Mouse (Mus musculus) cerebellum, postnatal 10 days (tissue): ENCODE measurements around the gene Usp35.

Experiments
- DNase-seq, 2 experiments: peaks; one replicate each; pipeline ENCODE4 v3.0.0; 2021; ENCODE audit warnings: mixed read lengths in 2 of 2

The Usp35 gene

DNA sequence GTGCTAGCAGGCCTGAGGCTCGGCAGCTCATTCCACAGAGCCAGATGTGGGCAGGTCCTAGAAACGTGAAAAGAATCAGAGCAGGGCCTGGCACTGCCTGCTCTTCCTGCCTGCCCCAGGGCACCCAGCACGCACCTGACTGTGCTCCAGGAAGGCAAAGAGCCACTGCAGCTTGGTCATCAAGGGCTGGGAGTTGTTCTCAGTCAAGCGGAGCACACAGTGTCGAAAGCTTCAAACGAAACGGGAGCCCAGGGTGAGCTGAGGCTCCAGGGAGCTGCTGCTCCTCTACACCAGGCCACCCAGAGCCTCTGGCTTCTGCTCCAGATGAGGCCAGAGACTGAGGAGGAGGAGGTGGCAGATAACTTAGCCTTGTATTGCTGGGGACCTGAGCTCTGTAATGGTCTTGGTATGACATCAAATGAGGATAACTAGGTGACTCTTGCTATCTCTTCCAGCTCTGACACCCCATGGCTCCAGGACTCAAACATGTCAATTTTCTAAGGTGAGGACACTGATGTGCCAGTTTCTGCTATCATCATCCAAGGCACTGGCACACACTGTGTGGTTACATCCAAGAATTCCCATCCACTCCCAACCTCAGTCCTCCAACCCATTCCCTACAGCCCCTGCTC, 18.3 kb downstream of the Usp35 start:
- DNase-seq: no peak

DNA sequence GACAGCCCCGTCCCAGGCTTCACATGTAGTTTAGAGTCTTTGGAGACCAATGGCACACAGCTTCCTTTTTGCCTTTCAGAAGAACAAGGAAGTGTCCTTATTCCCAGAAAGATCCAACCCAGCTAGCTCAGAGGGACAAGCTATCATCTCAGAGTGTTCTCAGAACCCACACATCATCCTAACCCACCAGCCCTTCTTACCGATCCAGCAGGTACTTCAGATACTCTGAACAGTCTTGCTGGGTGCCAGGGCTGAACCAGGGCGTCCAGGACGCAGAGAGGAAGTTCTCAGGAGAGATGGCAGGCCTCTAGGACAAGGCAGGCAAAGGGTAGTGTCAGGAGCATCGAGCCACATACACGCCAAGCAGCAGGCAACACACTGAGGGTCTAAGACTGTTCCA, 19.0 kb downstream of the Usp35 start:
- DNase-seq: no peak

DNA sequence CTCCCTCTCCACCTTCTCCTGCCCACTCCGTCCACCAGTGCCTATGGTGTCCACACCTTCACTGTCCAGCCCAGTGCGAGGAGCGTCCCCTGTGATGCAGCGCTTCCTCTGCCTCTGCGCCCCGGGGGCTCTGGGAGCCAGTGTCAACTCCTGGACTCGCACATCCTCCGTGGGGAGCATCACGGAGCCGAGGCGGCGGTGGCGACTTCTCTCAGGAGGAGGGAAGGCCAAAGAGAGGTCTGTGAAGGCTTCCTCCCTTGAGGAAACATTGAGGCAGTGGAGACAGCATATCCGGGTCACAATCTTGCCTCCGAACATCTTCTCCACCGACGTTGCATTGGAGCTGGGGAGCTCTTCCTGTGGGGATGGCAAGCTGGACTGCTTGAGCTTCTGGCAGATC, 19.6 kb downstream of the Usp35 start:
- no peak for DNase-seq

DNA sequence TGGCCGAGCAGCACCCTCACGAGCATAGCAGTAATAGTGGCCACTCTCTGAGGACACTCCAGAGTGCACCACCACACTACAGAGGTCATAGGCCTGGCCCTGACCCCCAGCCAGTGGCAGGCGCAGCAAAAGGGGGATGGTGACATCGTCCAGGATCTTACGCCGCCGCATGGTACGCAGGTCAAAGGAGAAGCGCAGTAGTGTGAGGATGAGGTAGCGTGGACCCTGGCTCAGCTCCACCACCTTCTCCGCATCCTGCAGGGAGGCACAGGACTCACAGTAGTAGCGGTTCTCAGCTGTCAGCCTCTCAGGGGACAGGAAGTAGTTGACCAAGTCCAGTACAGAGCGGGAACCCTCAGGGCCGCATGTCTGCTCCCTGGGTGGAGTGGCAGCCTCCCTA, 20.2 kb downstream of the Usp35 start:
- no peak for DNase-seq

DNA sequence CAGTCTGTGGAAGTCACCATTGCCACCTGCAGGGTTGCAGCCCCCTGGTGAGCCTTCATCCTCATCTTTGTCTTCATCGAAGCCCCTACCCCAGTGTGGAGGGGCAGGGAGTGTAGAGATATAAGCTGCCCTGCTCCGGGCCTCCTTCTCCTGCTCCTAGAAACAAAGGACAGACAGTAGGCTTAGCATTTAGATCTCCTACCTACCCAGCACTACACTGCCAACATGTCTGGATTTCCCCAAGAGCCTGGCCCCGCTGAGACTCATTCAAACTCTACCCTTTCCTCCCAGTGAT, 21.5 kb downstream of the Usp35 start:
- DNase-seq: no peak

DNA sequence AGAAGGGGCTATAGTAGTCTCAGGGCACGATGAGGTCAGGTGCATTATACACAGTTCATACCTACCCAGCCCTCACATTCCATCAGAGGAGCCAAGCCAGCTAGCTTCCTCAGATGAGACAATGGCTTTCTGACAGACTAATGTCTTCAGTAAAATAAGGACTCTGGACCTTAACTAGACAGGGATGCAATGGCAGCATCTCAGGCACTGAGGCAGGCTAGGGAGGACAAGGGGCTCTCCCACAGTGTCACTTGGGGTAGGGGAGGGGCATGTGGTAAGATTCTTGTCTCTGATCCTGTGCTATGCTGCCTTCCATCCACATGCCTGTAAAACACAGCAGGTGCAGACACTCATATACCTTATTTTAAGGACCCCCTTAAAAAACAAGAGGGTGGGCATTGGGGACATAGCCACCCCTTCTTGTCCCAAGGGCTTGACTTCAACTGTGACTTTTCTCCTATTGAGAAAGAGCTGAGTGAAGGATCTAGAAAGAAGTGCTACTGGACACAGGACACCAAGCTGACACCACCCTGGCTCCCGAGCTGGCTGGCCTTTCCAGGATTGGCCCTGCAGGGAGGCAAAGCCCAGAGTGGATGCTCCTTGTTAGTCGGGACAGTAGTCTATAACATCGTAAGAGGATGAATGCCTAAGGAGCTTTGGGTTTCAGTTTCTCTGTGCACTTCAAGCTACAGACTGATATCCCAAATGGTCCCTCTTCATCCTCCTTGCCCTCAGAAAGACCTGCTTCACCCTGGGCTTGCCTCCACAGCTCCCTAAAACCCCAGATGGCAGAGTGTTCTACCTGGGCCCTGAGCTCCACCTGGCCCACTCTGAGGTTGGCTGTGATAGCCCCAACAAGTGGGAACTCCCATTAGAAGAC, 22.1 kb downstream of the Usp35 start:
- DNase-seq: no peak

DNA sequence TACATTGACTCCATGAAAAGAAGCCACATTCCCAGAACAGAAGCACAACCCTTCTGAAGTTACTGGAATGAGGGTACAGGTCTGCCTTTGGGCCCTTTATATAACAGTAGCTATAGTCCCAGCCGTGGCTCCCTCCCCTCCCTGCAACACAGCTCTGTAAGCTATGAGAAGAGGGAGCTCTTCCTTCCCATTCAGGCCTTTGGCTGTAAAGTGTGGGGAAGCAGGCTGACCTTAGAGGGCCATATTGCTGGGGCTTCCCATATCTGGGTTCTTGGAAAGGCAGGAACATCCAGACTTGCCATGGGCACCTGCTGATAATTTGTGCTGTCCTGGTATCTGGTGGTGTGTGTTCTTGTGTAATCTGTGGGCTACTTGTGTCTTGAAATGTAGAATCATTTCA, 24.3 kb downstream of the Usp35 start:
- no peak for DNase-seq

DNA sequence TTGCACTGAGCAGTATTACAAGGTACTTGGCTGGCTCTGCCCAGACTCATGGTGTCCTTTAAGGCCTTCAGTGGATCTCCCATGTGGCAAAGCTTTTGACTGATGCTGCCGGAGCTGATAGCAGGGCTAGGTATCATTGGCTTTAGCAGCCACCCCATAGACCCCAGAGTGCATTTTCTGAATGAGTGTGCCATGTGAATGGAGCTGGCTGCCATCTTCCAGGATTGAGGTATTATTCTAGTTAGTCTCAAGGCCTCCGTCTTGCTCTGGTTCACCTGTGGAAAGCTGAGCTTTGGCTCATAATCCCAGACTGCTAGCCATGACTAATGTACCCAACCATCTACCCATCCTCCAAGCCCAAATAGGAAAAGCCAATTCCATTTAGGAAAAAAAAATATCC, 25.0 kb downstream of the Usp35 start:
- no peak for DNase-seq

DNA sequence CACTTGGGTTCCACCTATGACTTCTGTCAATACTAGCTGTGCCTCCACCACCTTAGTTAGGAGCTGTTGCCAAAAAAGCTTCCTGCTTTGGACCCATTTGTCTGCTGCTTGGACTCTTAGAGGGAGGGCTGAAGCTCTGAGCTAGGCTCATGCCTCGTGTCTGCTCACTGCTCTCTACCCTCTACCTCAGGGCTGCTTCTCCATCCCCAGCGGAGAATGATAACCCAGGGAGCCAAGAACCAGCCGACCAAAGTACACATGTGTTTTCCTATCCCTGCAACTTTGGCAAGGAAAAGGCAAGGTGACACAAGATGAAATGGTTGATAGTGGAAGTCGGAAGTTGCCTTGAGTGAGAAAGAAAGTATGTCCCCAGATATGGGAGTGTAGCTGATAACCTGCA, 26.6 kb downstream of the Usp35 start:
- no peak for DNase-seq

DNA sequence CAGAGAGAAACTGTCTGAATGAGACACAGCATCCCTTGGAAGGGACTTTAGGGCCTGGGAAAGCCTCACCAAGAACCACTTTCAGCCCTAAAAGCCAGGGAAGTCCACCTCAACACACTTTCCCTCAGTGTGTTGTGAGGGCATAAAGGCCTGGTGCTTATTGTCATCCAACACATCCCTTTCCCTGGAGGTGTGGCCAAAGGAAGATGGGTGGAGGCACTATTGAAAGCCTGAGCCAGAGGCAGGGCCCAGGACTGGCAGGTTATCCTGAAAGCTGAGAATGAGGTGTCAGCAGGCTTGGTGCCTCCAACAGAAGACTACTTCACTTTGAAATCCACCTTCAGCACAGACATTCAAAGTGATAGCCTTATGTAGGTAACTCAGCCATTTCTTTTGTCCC, 27.3 kb downstream of the Usp35 start:
- no peak for DNase-seq

DNA sequence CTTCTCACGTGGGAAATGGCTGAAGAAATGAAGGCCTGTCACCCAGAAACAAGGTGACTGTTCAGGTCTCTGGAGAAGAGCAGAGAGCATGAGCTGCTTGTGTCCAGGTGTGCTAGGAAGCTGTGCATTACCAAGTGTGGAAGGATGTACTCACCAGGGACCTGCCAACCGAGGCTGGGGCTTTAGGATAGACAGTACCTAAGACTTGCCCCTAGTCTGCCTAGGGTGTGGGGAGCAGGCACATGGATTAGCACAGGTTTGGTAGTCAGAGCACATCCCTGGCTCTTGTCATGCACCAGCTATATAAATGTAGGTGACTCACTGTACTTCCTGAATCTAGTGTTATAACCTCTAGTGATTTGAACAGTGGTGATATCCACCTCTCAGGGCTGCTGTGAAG, 28.2 kb downstream of the Usp35 start:
- DNase-seq: no peak

DNA sequence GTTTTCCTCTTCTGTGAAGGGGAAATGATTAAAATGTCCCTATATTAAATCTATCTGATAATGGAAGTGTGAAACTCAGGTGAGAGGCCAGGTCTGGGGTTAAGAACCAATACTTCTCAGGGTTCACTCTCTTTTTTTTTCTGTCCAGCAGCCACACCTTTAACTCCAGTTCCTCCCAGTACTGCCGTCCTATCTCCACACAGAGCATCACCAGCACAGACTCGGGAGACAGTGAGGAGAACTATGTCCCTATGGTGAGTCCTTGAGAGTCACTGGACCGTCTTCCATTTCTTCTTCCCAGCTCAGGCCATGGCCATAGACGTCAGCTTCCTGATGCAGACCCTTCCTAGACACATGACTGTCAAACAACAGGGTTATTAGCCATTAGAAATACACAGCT, 28.9 kb downstream of the Usp35 start:
- no peak for DNase-seq

DNA sequence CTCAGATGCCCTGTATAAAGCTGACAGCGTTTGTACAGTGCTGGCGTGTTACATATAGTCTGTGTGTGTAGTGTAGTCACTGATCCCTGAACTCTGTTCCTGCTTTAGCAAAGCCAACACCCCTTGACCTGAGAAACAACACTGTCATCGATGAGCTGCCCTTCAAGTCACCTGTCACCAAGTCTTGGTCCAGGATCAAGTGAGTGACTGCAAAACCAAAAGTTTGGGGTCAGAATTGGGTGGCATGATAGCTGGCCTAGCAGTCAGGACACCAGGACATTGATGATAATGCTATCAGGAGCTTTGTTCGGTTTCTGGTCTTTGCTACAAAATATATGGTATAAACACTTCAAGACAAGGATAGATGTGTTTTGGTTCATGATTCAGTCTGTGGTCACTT, 29.6 kb downstream of the Usp35 start:
- DNase-seq: no peak

DNA sequence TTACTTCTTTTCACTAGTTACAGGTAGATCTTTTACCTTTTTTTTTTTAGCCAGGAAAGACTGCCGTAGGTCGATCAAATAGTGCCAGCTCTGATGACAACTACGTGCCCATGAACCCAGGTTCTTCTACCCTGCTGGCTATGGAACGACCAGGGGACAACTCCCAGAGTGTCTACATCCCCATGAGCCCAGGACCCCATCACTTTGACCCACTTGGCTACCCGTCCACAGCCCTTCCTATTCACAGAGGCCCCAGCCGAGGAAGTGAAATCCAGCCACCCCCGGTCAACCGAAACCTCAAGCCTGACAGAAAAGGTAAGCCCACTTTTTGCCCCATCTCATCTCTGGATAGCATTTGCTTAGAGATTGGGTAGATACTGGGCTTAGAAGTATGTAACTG, 30.5 kb downstream of the Usp35 start:
- no peak for DNase-seq

DNA sequence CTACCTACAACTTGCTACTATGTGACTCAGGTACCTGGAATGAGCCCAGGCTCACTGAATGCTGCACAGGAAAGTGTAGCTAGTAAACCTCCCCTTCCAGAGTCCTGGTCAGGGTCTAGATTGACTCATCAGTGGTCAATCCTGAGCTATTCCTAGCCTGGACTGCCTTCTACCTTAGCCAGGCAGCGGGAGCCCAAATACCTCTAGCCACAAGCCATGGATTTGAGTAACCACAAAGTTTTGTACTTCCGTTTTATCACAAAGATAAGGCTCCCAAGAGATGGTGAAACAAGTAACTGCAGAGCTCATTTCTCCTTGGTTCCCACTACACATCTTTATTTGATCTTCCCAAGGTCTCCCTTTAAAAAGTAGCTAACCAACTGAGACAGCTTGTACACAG, 30.9 kb downstream of the Usp35 start:
- DNase-seq: no peak

DNA sequence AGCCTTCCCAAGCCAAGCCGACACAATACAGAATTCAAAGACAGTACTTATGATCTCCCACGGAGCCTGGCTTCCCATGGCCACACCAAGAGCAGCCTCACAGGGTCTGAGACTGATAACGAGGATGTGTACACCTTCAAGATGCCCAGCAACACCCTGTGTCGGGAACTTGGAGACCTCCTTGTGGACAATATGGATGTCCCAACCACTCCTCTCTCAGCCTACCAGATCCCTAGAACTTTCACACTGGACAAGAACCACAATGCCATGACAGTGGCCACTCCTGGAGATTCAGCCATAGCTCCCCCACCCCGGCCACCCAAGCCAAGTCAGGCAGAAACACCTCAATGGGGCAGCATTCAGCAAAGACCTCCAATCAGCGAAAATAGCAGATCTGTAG, 32.9 kb downstream of the Usp35 start:
- no peak for DNase-seq

DNA sequence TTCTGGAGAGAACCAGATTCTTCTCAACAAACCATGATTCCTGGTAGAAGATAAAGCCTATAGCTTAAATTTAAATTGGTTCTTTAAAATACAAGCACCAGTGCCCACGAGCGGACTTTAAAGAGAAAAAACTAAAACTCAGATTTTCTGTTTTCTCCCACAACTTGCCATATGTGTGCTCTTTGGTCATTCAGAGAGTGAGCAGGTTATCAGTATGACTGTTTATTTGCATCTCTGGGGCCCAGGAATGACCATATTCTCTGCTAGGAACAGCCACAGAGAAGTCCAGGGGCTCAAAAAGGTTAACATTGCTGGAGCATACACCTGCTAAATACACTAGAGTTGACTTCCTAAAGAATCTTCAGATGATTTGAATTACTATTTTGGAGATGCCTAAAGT, 33.5 kb downstream of the Usp35 start:
- no peak for DNase-seq

DNA sequence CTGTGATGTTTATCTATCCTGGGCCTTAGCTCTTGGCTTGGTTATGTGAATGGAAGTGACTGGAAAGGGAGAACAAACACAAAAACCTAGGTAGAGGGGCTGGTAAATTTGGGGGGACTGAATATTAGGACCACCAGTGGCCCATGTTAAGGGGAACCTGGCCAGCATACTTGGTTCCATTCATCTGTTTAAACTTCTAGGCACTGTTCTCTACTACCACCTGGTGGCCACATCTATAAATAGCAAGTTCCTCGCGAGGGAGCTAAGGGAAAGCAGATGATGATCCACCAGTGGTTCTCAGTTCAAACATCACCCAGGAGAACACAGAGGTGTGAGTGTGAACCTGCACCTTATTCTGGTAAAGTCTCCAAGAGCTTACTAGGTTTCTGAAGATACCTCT, 34.4 kb downstream of the Usp35 start:
- peak; percentile 77 to 82 for DNase-seq

DNA sequence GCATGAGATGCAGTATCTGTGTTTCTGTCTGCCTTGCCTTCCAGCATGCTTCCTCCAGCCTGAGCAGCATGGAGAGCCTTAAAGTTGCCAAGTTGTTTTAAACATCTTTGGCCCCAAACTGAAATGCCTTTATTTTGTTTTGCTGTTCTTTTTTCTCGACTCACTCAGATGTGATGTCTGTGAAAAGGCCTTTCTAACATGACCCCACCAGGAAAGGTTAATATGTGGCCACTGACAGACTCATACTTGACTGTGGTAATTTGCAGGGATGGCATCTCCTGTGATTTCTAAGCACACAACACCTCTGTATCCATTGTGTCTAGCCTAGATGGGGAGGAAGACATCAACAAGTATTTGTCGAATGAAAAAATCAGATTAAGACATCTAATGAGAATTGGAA, 34.8 kb downstream of the Usp35 start:
- DNase-seq: no peak

DNA sequence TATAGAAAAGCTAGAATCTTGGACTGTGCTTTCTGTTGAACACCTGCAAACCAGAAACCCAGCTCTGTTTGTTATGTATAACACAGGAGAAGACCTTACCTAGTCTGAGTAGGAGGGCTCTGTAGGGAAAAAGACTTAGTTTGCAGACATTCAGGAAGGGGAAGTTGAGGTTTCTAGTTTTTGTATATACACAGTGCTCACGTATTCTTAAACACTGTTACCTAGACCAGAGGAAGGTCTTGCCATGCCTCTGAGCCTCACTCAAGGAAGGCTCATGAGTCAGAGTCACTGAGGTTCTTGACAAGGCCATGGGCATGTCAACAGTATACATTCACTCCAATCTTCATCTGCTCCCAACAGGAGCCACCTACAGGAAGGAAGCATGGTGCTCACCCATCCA, 60.8 kb downstream of the Usp35 start:
- DNase-seq: no peak

DNA sequence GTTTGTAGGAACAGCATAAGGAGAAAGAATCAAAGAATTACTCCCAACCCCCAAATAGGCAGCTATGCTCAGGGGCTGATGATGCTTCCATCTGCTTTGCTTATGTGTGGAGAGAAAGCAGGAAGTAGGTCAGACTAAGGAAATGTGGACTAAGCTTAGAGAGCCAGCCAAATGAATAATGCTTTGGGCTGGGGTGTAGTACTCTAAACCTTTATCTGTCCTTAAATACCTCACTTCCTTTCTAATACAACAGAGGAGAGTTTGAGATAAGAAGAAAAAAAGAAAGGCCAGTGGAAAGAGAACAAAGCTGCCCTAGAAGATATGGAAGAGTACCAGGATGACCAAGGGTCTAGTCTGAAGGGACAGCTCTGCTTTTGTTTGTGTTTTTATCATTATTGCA, 61.5 kb downstream of the Usp35 start:
- no peak for DNase-seq

DNA sequence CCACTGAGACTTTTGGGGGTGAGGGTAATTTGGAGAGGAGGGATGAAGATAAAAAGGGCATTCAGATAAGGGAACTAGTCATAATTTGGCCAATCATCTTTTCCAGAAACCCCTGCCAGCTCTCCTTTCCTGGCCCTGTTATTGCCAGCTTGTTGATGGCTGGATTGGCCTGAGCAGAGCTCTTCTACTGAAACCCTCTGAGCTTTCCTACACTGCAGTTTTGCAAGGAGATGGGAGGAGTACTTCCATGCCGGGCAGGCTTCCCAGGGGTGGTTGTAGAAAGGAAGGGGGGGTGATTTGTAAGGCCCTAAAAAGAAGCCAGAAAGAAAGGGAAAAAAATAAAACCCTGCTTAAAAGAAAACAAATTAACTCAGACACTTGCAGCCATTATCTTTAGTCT, 69.3 kb downstream of the Usp35 start:
- DNase-seq: peak in 1 of 2 experiments; percentile 8
